Mouse (Mus musculus) cortical plate, adult 2 months (tissue): ENCODE results near the gene Akap3.

Experiments
- CTCF ChIP-seq: fragments of 200-500 bp; IDR thresholded peaks from 2 replicates; pipeline ENCODE4 v1.5.1; 2011; ENCODE audit warnings: mild to moderate bottlenecking, control low read depth, low read length; ENCODE audit not compliant: insufficient read depth; ENCODE audit errors: extremely low read depth
- POLR2A ChIP-seq: fragments of 200-500 bp; IDR thresholded peaks from 2 replicates; pipeline ENCODE4 v1.6.1; 2011; ENCODE audit warnings: mild to moderate bottlenecking, low read length, control low read depth; ENCODE audit not compliant: insufficient read depth; ENCODE audit errors: extremely low read depth

GRCm38 (mm10) chr6:126806783-126807182 is 46.1 kb upstream of the Akap3 start:
- TF ChIP-seq CTCF (no peak), POLR2A (no peak)
